Mouse (Mus musculus): Measurements from ENCODE around the gene Egfr. TPM values are rescaled to one million over a fixed set of nuclear protein-coding genes. Genes with fewer than 3 reads are reported as not detected.

Egfr gene
- total and polyA plus RNA-seq, 3 experiments: 0.26 TPM; not detected in 2

DNA sequence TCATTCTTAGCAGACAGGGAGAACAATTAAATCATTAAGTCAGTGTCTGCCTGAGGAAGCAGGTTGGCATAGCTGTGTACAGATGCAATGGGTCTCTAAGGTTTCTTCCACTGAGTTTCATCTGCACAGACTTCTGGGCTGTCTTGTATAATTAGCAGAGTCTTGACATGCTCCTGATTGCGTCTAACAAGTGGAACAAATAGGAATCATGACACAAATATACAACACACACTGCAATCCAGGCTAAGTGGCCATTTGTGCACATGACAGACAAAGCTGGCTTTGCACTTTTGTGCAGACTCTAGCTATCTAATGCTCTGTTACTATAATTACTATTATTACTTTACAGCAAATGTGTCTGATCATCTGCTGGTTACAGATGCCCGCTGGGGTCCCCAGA is 9.2 kb downstream of the Egfr start:
- dilution Hi-C loops (cut with MboI; ENCODE audit: extremely low pct_ligation_motif_present, extremely low pct_unique_long_range_greater_than_20kb, low sequenced_read_pairs): no loop called here
- Histone ChIP-seq H3K36me3 (replicated peaks in 1 of 2; ENCODE audit: control insufficient read depth in 1 of 2, insufficient read depth in 1 of 2, low read length in 1 of 2) (no peaks in the 10 kb centered on the region), H3K9me3 (replicated peaks; ENCODE audit: low read length) (no peaks in the 10 kb centered on the region), H3K4me3 (replicated peaks in 1 of 3; ENCODE audit: low read depth in 2 of 3, low read length in 2 of 3, poor library complexity in 1 of 3) (no peak overlapping the region), H3K27me3 (replicated peaks) (no peaks in the 10 kb centered on the region), H3K9ac (ENCODE audit: insufficient read depth, low read depth) (no peak overlapping the region), H3K4me2 (ENCODE audit: insufficient read depth, low read depth, poor library complexity, severe bottlenecking) (no peak overlapping the region), H3K79me2 (replicated peaks; ENCODE audit: control insufficient read depth, extremely low read depth, insufficient read depth, poor library complexity, severe bottlenecking) (no peaks in the 10 kb centered on the region), H3K27ac (ENCODE audit: insufficient read depth, low read depth) (no peak overlapping the region), H3K4me1 (ENCODE audit: control insufficient read depth in 1 of 2, insufficient read depth in 2 of 2) (peaks cover 0 to 4% of the 10 kb centered on the region in 2 experiments; a peak in 2 of 4 replicates)
- no peak for DNase-seq (ENCODE audit: extremely low read depth)
- in situ Hi-C loops (cut with MboI; ENCODE audit: low pct_ligation_motif_present, low pct_unique_long_range_greater_than_20kb, low sequenced_read_pairs): no loop called here
- no peak for TF ChIP-seq ZNF384 (IDR thresholded peaks at IDR 0.05; ENCODE audit: low read depth, low read length)
- TF ChIP-seq CHD1 (IDR thresholded peaks at IDR 0.05; ENCODE audit: low read depth, low read length): no peak
- no peak for TF ChIP-seq MAX (IDR thresholded peaks at IDR 0.05; ENCODE audit: low read length)
- no peak for TF ChIP-seq NELFE (IDR thresholded peaks at IDR 0.05; ENCODE audit: low read depth, low read length)
- no peak for TF ChIP-seq USF2 (conservative IDR thresholded peaks at IDR 0.05; ENCODE audit: low read depth, low read length)
- no peak for TF ChIP-seq SIN3A (IDR thresholded peaks at IDR 0.05; ENCODE audit: low read length)
- TF ChIP-seq CTCF (conservative IDR thresholded peaks at IDR 0.05 in 1 of 2, IDR thresholded peaks at IDR 0.05 in 1 of 2; ENCODE audit: low read depth in 2 of 2, low read length in 2 of 2): no peak
- TF ChIP-seq MAFK (IDR thresholded peaks at IDR 0.05; ENCODE audit: insufficient replicate concordance, low read length): no peak
- TF ChIP-seq POLR2A (IDR thresholded peaks at IDR 0.05; ENCODE audit: low read depth, low read length): no peak
- no peak for TF ChIP-seq POLR2AphosphoS2 (IDR thresholded peaks at IDR 0.05; ENCODE audit: low read depth, low read length)
- TF ChIP-seq TBP (conservative IDR thresholded peaks at IDR 0.05; ENCODE audit: low read depth, low read length): no peak
- TF ChIP-seq CHD2 (IDR thresholded peaks at IDR 0.05; ENCODE audit: low read length): no peak
- TF ChIP-seq USF1 (IDR thresholded peaks at IDR 0.05; ENCODE audit: low read depth, low read length): no peak
- TF ChIP-seq RAD21 (IDR thresholded peaks at IDR 0.05; ENCODE audit: low read depth, low read length): no peak

DNA sequence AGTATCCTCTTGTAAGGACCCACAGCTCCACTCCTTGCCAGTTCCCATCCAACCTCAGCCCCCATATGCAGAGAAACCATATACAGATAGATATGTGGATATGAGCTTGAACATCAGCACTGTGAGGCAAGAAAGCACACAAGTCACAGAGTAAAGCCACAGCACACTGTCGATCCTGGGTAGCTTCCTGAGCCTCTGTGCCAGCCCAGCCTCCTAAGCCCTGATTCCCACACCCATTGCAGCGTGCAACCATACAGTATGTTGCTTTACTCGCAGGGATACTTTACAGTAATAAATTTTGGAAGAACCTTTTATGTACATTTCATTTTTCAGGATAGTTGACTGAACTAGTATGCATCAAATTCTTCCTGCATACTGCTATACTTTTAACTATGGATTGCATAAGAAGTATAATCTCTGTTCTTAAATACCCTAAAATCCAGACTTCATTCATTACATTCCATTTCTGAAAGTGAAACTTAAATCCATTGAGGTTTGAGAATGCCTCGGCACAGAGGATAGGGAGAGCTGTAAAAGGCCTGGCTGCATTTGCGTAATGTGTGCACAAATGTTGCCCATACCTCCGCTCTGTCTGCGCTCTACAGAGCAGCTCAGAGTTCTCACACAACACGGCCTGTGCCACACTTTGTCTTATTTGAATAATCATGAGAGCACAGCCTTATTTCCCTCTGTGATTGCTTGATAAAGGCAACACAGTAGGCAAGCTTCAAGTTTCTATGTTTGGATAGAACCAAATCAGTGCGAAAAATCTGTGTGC is 14.2 kb downstream of the Egfr start:
- Histone ChIP-seq H3K4me1 (ENCODE audit: control insufficient read depth in 1 of 2, insufficient read depth in 2 of 2) (peaks cover 9 to 19% of the 10 kb centered on the region in 2 experiments; a peak in 3 of 4 replicates), H3K36me3 (replicated peaks in 1 of 2; ENCODE audit: control insufficient read depth in 1 of 2, insufficient read depth in 1 of 2, low read length in 1 of 2) (no peaks in the 10 kb centered on the region), H3K27me3 (replicated peaks) (no peaks in the 10 kb centered on the region), H3K79me2 (replicated peaks; ENCODE audit: control insufficient read depth, extremely low read depth, insufficient read depth, poor library complexity, severe bottlenecking) (no peaks in the 10 kb centered on the region), H3K9ac (ENCODE audit: insufficient read depth, low read depth) (no peak overlapping the region), H3K9me3 (replicated peaks; ENCODE audit: low read length) (no peaks in the 10 kb centered on the region), H3K4me3 (replicated peaks in 1 of 3; ENCODE audit: low read depth in 2 of 3, low read length in 2 of 3, poor library complexity in 1 of 3) (no peak overlapping the region), H3K27ac (ENCODE audit: insufficient read depth, low read depth) (no peak overlapping the region), H3K4me2 (ENCODE audit: insufficient read depth, low read depth, poor library complexity, severe bottlenecking) (no peak overlapping the region)
- DNase-seq (ENCODE audit: extremely low read depth): no peak
- in situ Hi-C loops (cut with MboI; ENCODE audit: low pct_ligation_motif_present, low pct_unique_long_range_greater_than_20kb, low sequenced_read_pairs): no loop called here
- dilution Hi-C loops (cut with MboI; ENCODE audit: extremely low pct_ligation_motif_present, extremely low pct_unique_long_range_greater_than_20kb, low sequenced_read_pairs): no loop called here
- TF ChIP-seq JUN (IDR thresholded peaks at IDR 0.05; ENCODE audit: insufficient read depth, low read depth, low read length): no peak
- no peak for TF ChIP-seq MEF2A (IDR thresholded peaks at IDR 0.05; ENCODE audit: borderline replicate concordance, low read depth, low read length)
- no peak for TF ChIP-seq USF2 (conservative IDR thresholded peaks at IDR 0.05; ENCODE audit: low read depth, low read length)
- TF ChIP-seq EP300 (IDR thresholded peaks at IDR 0.05; ENCODE audit: low read length): no peak
- TF ChIP-seq MYC (IDR thresholded peaks at IDR 0.05; ENCODE audit: low read depth, low read length): no peak
- no peak for TF ChIP-seq MAZ (IDR thresholded peaks at IDR 0.05; ENCODE audit: low read depth, low read length)
- no peak for TF ChIP-seq CHD1 (IDR thresholded peaks at IDR 0.05; ENCODE audit: low read depth, low read length)
- TF ChIP-seq MAFK (IDR thresholded peaks at IDR 0.05; ENCODE audit: insufficient replicate concordance, low read length): no peak
- TF ChIP-seq CTCF (conservative IDR thresholded peaks at IDR 0.05 in 1 of 2, IDR thresholded peaks at IDR 0.05 in 1 of 2; ENCODE audit: low read depth in 2 of 2, low read length in 2 of 2): no peak
- no peak for TF ChIP-seq ZNF384 (IDR thresholded peaks at IDR 0.05; ENCODE audit: low read depth, low read length)
- no peak for TF ChIP-seq IRF4 (IDR thresholded peaks at IDR 0.05; ENCODE audit: low read depth, low read length)

All from CH12.LX (cell line).